Mouse (Mus musculus): ENCODE data around the gene Gm21904.
"Not testable (repeated sequence)": the region's sequence is repeated elsewhere in the genome, so short reads cannot be mapped to it uniquely, and the experiment has no call there.

Gm21904 gene

DNA sequence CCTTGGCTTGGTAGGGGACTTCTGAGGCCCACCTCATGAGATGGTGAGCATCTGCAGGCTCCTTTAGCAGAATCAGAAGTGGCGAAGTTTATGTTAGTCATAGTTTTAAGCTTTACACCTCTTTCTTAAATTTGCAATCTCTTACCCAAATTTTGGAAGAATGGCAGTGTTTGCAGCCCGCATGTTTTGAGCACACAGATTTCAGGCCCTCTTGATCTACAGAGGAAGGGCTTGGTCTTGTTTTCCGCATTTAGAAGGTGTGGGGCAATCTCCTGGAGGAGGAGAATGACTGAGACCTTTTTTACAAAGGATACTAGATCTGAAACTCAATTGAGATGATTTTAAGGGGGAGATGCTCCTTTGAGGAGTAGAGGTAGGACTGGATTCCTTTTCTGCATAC is at the start of gene Gm21904:
Gm21904 (minus strand) TSS at position 101 of the 400 bp plus-strand sequence.
- in situ Hi-C loops (cut with MboI, MseI) = not testable (repeated sequence)

DNA sequence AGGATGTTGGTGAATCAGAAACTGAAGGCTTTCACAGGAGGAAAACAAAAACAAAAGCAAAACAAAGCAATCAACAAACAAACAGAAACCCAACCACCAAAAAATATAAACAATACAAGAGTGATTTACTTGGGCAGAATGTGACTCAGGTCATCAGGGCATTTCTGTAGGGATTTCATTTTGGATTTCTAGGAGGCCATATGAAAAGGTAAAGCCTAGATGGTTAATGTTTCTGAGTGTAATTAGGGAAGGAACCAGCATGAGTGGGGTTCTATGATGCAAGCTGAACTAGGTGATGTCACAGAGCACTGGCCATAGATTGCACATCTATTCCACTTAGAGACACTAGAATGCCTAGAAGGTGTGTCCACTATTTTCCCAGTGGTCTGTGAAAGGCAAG is 28.4 kb upstream of the Gm21904 start, which contains the start of the genes Gm20772 and Gm20831:
Gm20772 (plus strand) TSS at position 301 of the 400 bp plus-strand sequence.
Gm20831 (plus strand) TSS at position 301 of the 400 bp plus-strand sequence.
- in situ Hi-C loops (cut with MboI, MseI) = not testable (repeated sequence)
